Mouse (Mus musculus): ENCODE results near the gene Ntn5. TPM values are rescaled to one million over a fixed set of nuclear protein-coding genes. Genes with fewer than 3 reads are reported as not detected.

Ntn5 gene
- polyA plus RNA-seq, 1 experiment from 2014 or later = not detected

DNA sequence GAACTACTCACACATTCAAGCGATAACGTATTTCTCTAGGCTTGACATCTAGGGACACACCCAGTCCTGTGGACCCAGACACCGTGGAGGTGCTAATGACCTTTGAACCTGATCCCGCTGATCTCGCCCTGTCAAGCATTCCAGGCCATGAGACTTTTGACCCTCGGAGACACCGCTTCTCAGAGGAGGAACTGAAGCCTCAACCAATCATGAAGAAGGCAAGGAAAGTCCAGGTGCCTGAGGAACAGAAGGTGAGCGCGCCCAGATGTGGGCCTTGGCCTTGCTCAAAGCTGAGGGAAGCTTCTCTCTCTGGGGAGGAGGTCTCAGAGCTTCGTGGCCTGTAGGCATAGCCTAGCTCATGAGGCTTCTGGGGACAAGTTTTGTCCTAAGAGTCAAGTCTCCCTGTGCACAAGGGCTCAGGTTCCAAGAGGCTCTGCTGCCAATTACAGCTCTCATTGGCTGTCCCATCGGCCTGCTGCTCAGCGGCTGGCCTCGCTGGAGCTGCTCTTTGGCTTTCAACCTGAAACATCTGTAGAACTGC is 24.5 kb downstream of the Ntn5 start:
- 42% methylated on average over 13 of the region's 13 CpGs for WGBS
- peak overlapping the region; percentile 92; the same call in 1 of the 2 replicates for H3K27ac ChIP-seq
- H3K4me2 ChIP-seq = peak overlapping the region; percentile 98
- no peaks in the 10 kb centered on the region for H3K9me3 ChIP-seq (replicated peaks)
- H3K4me1 ChIP-seq (replicated peaks) = peaks cover 49% of the 10 kb centered on the region
- ATAC-seq (replicated peaks; ENCODE audit: insufficient number of reproducible peaks, insufficient read depth, low FRiP score, low read depth) = no peak
- H3K27me3 ChIP-seq = no peaks in the 10 kb centered on the region
- peaks cover 30% of the 10 kb centered on the region for H3K36me3 ChIP-seq
- peak overlapping the region; percentile 72 for H3K4me3 ChIP-seq
- H3K9ac ChIP-seq = 0 out of 2 replicates have a peak overlapping the region, but pooled peaks have one; percentile 91

DNA sequence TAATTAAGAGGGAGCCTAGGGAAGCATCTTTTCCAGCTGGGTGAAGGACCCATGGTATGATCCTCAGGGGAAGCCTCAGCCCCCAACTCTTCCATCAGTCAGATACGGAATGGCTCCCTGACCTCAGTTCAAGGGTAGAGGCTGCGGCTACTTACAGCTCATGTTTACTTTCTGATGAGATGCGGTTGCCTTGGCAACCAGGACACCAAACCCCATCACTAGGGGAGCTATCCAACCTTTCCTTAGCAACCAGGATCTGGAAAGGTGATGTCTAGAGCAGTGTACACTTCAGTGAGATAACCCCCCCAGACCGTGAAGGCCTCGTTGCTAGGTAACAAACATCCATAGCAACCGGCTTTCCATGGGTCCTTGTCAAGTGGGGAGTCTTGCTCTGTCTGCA is 25.2 kb downstream of the Ntn5 start:
- H3K27ac ChIP-seq = no peak overlapping the region
- H3K4me1 ChIP-seq (replicated peaks) = peaks cover 44% of the 10 kb centered on the region
- H3K27me3 ChIP-seq = no peaks in the 10 kb centered on the region
- no peak overlapping the region for H3K4me3 ChIP-seq
- 49% methylated on average over 6 of the region's 6 CpGs for WGBS
- H3K9ac ChIP-seq = no peak overlapping the region
- H3K36me3 ChIP-seq = peaks cover 32% of the 10 kb centered on the region
- no peaks in the 10 kb centered on the region for H3K9me3 ChIP-seq (replicated peaks)
- no peak for ATAC-seq (replicated peaks; ENCODE audit: insufficient number of reproducible peaks, insufficient read depth, low FRiP score, low read depth)
- H3K4me2 ChIP-seq = no peak overlapping the region

DNA sequence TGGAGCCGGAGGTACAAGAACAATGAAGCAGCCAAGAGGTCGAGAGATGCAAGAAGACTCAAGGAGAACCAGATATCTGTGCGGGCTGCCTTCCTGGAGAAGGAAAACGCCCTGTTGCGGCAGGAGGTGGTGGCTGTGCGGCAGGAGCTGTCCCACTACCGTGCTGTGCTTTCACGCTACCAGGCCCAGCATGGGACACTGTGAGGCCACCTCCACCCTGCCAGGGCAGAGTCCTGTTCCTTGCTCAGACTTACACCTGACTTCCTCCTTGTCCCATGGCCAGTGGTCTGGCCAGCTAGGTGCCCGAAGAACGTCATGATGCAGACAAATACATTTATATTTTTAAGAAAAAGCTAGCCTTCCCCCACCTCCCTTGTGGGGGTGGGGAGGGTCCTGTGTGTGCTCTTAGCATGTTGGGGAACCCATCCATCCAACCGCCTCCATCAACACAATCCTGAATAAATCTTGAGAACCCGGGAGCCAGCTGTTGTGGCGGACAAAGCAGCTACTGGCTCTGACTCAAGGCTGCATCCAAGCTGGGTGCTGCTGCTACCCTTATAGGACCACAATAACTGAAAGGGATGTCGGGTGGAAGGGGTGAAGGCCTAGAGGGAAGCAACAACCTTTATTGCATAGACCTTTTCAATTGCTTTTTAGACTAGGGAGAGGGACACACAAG is 26.0 kb downstream of the Ntn5 start:
- Histone ChIP-seq H3K9me3 (replicated peaks) (no peaks in the 10 kb centered on the region), H3K27ac (no peak overlapping the region), H3K4me1 (replicated peaks) (peaks cover 48% of the 10 kb centered on the region), H3K36me3 (peaks cover 32% of the 10 kb centered on the region), H3K4me3 (no peak overlapping the region), H3K27me3 (no peaks in the 10 kb centered on the region), H3K9ac (no peak overlapping the region), H3K4me2 (no peak overlapping the region)
- 71% methylated on average over 14 of the region's 14 CpGs for WGBS
- ATAC-seq (replicated peaks; ENCODE audit: insufficient number of reproducible peaks, insufficient read depth, low FRiP score, low read depth) = no peak

DNA sequence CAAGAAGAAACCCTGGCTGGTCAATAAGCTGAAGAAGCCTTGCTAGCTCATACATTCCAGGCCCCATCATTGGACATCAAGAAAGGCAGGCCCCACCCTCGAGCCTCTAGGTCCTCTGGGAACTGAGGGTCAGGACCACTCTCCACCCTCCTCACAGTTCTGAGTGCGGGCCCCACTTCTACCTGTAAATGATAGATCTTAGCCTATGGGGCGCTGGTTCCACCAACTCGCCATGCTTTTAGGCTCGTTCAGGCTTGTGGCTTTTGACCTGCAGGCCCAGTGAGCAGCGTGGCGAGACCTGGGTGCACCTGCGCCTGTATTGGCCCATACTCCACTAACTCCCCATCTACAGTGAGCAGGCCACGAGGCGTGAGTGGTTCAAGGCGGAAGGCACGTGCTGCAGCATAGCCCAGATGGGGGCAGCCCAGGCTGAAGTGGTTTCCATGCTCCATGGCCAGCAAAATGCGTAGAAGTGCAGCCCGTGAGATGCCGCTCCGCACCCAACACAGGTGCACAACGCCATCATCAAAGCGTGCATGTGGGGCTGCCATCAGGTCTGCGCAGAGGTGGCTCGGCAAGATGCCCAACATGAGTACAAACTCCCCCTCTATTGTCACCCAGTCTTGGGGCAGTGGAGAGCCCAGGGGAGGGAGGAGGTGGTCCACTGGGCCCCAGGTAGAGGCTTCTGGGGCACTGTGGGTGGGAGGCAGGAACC is 26.8 kb downstream of the Ntn5 start:
- no peaks in the 10 kb centered on the region for H3K9me3 ChIP-seq (replicated peaks)
- H3K4me2 ChIP-seq = no peak overlapping the region
- no peak overlapping the region for H3K27ac ChIP-seq
- 94% methylated on average over 20 of the region's 20 CpGs for WGBS
- ATAC-seq (replicated peaks; ENCODE audit: insufficient number of reproducible peaks, insufficient read depth, low FRiP score, low read depth) = no peak
- no peak overlapping the region for H3K4me3 ChIP-seq
- H3K9ac ChIP-seq = no peak overlapping the region
- no peaks in the 10 kb centered on the region for H3K27me3 ChIP-seq
- peaks cover 47% of the 10 kb centered on the region for H3K4me1 ChIP-seq (replicated peaks)
- H3K36me3 ChIP-seq = peaks cover 32% of the 10 kb centered on the region

DNA sequence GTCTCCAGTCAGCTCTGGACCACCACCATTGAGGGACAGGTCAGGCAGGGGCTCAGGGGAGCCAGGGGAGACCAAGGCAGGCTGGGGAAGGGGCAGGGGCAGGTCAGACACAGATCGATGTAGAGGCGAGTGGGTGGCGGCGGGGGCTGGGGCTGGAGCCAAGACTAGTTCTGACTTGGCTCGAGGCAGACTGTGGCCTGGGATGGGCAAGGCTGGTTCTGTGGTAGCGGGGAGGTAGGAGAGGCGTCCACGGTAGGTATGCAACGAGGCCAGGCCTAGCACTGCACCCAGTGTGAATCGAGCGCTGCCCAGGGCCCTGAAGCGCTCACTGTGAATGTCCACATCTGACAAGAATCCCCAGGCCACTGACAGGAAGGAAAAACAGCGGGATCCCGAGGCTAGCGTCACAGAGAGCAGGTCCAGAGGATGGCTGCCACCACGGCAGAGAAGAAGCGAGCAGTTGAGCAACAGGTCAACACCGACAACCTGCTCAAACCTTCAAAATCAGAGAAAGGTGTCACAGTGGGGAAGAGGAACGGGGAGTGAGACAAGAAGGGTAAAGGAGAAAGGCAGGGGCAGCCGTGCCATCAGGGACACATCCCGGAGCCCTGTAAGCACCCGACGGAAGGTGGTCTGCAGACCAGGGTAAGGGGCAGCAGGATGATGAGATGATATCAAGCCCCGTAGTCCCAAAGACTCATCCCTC is 27.6 kb downstream of the Ntn5 start:
- H3K36me3 ChIP-seq = peaks cover 32% of the 10 kb centered on the region
- no peak for ATAC-seq (replicated peaks; ENCODE audit: insufficient number of reproducible peaks, insufficient read depth, low FRiP score, low read depth)
- no peaks in the 10 kb centered on the region for H3K9me3 ChIP-seq (replicated peaks)
- H3K27ac ChIP-seq = no peak overlapping the region
- H3K27me3 ChIP-seq = no peaks in the 10 kb centered on the region
- H3K9ac ChIP-seq = no peak overlapping the region
- H3K4me1 ChIP-seq (replicated peaks) = peaks cover 47% of the 10 kb centered on the region
- 89% methylated on average over 24 of the region's 24 CpGs for WGBS
- no peak overlapping the region for H3K4me2 ChIP-seq
- H3K4me3 ChIP-seq = no peak overlapping the region

DNA sequence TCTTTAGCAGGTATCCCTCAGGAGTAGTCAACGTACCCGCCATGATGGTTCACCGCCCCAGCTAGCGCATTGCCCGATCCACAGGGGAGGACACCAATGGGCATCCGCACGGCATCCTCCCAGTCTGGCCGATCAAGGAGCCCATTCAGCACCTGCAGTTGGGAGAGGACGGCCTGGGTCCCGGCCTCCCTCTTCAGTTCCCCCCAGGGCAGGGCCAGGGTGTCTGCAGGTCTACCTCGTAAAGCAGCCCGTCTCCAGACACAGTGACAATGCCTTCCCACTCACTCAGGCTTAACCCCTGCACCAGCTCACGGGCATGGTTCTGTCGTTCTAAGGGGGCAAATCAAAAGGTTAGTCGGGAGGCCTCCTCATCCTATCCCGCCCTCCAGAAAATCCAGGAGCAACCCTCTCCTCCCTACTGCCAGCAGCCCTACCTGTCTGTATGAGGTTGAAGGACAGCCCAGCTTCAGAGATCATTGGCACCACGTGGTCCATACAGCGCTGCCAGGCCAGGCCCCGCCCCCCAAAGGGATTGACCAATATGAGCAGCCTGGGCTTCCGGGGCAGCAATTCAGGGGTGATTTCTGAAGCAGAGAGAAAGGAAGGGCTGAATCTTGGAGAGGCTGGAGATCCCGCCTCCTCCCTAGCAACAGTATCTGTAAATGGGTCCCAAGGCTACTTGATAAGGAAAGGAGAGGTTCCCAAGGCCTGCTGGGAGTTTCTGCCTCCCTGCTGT is 28.4 kb downstream of the Ntn5 start:
- Histone ChIP-seq H3K36me3 (peaks cover 32% of the 10 kb centered on the region), H3K9me3 (replicated peaks) (no peaks in the 10 kb centered on the region), H3K27me3 (no peaks in the 10 kb centered on the region), H3K4me3 (no peak overlapping the region), H3K4me2 (no peak overlapping the region), H3K27ac (no peak overlapping the region), H3K4me1 (replicated peaks) (peaks cover 48% of the 10 kb centered on the region), H3K9ac (no peak overlapping the region)
- 91% methylated on average over 21 of the region's 21 CpGs for WGBS
- ATAC-seq (replicated peaks; ENCODE audit: insufficient number of reproducible peaks, insufficient read depth, low FRiP score, low read depth) = no peak

DNA sequence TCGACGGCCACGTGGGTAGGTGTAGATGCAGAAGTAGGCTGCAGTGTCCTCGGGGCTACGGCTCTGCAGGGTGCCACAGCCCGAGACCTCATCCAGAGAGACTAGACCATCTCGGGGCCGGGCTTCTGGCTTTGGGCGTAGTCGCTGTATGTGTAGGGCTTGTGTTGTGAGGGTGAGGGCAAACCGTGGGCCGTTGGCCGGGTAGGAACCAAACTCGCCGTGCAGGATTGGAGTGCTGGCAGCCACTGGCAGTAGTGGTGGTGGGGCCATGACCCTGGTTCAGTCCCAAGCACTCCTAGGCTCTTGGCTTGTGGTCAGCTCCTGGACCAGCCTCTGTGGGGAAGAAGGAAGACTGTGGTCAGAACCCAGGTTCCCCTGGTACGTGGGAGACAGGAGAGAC is 29.6 kb downstream of the Ntn5 start:
- Histone ChIP-seq H3K4me2 (no peak overlapping the region), H3K36me3 (peaks cover 32% of the 10 kb centered on the region), H3K4me3 (no peak overlapping the region), H3K9me3 (replicated peaks) (no peaks in the 10 kb centered on the region), H3K4me1 (replicated peaks) (peaks cover 36% of the 10 kb centered on the region), H3K9ac (no peak overlapping the region), H3K27me3 (no peaks in the 10 kb centered on the region), H3K27ac (no peak overlapping the region)
- ATAC-seq (replicated peaks; ENCODE audit: insufficient number of reproducible peaks, insufficient read depth, low FRiP score, low read depth) = no peak
- WGBS = 95% methylated on average over 16 of the region's 16 CpGs

DNA sequence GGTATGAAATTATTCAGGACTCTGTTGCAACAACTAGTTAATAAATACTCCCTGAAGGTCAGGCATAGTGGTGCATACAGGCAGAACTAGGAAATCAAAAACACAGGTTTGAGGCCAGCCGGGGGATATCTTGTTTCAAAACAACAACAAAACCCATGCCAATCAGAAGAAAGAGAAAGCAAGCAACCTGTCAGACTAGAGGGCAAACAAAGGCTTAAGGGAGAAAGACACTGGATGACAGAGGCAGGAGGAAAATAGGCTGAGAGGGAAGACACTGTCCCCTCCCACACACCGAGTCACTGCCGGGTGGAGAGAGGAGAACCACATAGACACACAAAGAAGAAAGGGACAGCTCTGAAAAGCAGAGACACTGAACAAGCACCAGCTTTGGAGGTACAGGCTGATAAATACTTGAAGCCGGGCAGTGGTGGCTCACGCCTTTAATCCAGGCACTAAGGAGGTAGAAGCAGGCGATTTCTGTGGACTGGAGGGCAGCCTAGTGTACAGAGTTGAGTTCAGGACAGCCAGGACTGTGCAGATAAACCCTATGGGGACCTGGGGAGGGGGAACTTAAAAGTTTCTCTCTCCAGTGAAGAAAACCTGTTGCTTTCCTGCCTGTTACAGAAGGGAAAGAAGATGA is 30.2 kb downstream of the Ntn5 start:
- H3K9ac ChIP-seq = peak overlapping the region; percentile 63
- H3K36me3 ChIP-seq = peaks cover 32% of the 10 kb centered on the region
- H3K4me1 ChIP-seq (replicated peaks) = peaks cover 35% of the 10 kb centered on the region
- ATAC-seq (replicated peaks; ENCODE audit: insufficient number of reproducible peaks, insufficient read depth, low FRiP score, low read depth) = no peak
- H3K4me2 ChIP-seq = peak overlapping the region; percentile 80
- WGBS = 79% methylated on average over 6 of the region's 6 CpGs
- no peaks in the 10 kb centered on the region for H3K27me3 ChIP-seq
- no peaks in the 10 kb centered on the region for H3K9me3 ChIP-seq (replicated peaks)
- peak overlapping the region; percentile 69 for H3K4me3 ChIP-seq
- H3K27ac ChIP-seq = no peak overlapping the region

DNA sequence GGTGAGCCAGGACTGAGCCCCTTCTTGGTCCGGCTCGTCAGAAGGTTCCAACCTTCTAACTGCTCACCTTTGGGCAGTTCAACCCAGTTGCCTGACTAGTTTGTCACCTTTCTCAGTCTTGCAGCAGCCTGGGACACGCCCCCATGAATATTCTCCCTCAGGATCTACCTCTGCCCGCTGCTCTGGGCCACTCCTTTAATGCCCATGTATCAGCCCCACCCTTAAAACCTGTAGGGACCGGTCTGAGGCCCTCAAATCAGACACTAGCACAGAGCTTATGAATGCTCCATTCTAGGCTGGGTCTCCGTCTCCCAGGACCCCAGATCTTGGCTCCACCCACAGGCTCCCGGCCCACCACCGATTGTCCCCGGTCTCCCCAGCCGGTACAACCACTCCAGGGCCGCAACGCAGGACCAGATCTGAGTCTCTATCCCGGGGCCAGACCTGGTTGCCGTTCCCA is 30.8 kb downstream of the Ntn5 start:
- peak; percentile 15 for ATAC-seq (replicated peaks; ENCODE audit: insufficient number of reproducible peaks, insufficient read depth, low FRiP score, low read depth)
- H3K4me3 ChIP-seq = peak overlapping the region; percentile 69
- WGBS = 9% methylated on average over 14 of the region's 14 CpGs
- H3K27ac ChIP-seq = 0 out of 2 replicates have a peak overlapping the region, but pooled peaks have one; percentile 10
- H3K4me1 ChIP-seq (replicated peaks) = peaks cover 40% of the 10 kb centered on the region
- no peaks in the 10 kb centered on the region for H3K27me3 ChIP-seq
- H3K9ac ChIP-seq = peak overlapping the region; percentile 63
- peak overlapping the region; percentile 80 for H3K4me2 ChIP-seq
- peaks cover 31% of the 10 kb centered on the region for H3K36me3 ChIP-seq
- H3K9me3 ChIP-seq (replicated peaks) = no peaks in the 10 kb centered on the region

DNA sequence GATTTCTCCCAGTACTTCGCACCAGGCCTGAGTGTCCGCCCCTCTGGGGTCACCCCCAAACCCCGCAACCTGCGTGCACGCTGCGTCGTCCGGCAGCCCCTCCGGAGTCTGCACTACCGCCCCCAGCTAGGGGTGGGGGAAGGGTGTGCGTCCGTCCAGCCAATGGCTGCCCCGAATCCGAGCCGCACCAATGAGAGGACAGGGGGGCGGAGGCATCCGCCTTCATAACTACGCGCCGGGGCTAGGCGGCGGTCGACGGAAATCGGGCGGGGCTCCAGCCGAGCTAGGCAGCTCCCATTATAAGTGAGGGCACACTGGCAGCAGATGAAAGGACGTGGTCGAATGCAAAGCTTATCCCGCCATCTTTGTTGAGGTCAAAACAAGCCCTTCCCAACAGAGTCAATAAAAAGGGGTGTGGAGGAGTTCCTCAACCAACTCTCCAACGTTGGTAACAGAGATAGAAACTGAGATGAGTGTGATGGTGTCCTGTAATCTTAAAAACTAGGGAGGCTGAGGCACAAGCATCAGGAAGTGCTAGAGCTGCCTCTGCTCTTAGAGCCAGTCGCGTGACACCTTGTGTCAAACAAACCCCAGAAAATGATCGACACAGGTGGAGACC is 31.4 kb downstream of the Ntn5 start, which contains the start of gene Rpl18:
Gene Rpl18 (plus strand): TSS at position 368 of the 619 bp plus-strand sequence.
- Histone ChIP-seq H3K9ac (peak within 1 kb of the TSS; percentile 63), H3K4me3 (peak within 1 kb of the TSS; percentile 69), H3K9me3 (replicated peaks) (no peaks in the 10 kb centered on the region), H3K4me1 (replicated peaks) (peaks cover 43% of the 10 kb centered on the region), H3K4me2 (peak within 1 kb of the TSS; percentile 80), H3K27me3 (no peaks in the 10 kb centered on the region), H3K27ac (peak within 1 kb of the TSS; percentile 44), H3K36me3 (peaks cover 35% of the 10 kb centered on the region)
- WGBS = 6% methylated on average over 34 of the region's 34 CpGs
- peak; percentile 86 for ATAC-seq (replicated peaks; ENCODE audit: insufficient number of reproducible peaks, insufficient read depth, low FRiP score, low read depth)

All from heart, embryonic 15.5 days (tissue).